Mouse (Mus musculus) CD4-positive naive resting alpha-beta T cell, adult 57 days (primary cell): ENCODE results near the gene 1810009A15Rik. TPM values are rescaled to one million over a fixed set of nuclear protein-coding genes. Genes with fewer than 3 reads are reported as not detected.

Experiments used
- total RNA-seq: library from RNA; stranded (reverse); gene quantifications from one replicate; pipeline ENCODE4 v1.2.4, GENCODE M21; 2023

The 1810009A15Rik gene
- 28.3 TPM for total RNA-seq

GRCm38 (mm10) chr19:8888511-8889385 lies at the start of gene 1810009A15Rik, which contains the start of gene Gm49416:
Gene 1810009A15Rik (plus strand): TSS chr19:8888853.
Gene Gm49416 (plus strand): TSS chr19:8888926.

GRCm38 (mm10) chr19:8839103-8839907 lies 49.3 kb upstream of the 1810009A15Rik start, which contains the start of gene Gng3:
Gene Gng3 (minus strand): TSS chr19:8839194.

GRCm38 (mm10) chr19:8850402-8850901 lies 38.2 kb upstream of the 1810009A15Rik start, which contains the start of gene Lrrn4cl:
Gene Lrrn4cl (plus strand): TSS chr19:8850768.

GRCm38 (mm10) chr19:8871267-8872186 lies 17.1 kb upstream of the 1810009A15Rik start, which contains the start of gene Ubxn1:
Gene Ubxn1 (plus strand): TSS chr19:8871496.

GRCm38 (mm10) chr19:8880311-8881033 lies 8.2 kb upstream of the 1810009A15Rik start, which contains the start of gene Uqcc3:
Gene Uqcc3 (minus strand): TSS chr19:8880923.

GRCm38 (mm10) chr19:8883616-8884015 lies 5.0 kb upstream of the 1810009A15Rik start, which contains the start of the genes Lbhd1 and Gm49403:
Gene Lbhd1 (plus strand): TSS chr19:8883732.
Gene Gm49403 (plus strand): TSS chr19:8883930.

GRCm38 (mm10) chr19:8892829-8893766 lies 4.4 kb downstream of the 1810009A15Rik start, which contains the start of gene Ints5:
Gene Ints5 (plus strand): TSS chr19:8893005.

GRCm38 (mm10) chr19:8897865-8898495 lies 9.3 kb downstream of the 1810009A15Rik start, which contains the start of gene Ganab:
Gene Ganab (plus strand): TSS chr19:8898071.

GRCm38 (mm10) chr19:8920073-8920736 lies 31.6 kb downstream of the 1810009A15Rik start, which contains the start of gene B3gat3:
Gene B3gat3 (plus strand): TSS chr19:8920374.

GRCm38 (mm10) chr19:8929224-8930088 lies 40.8 kb downstream of the 1810009A15Rik start, which contains the start of the genes Rom1 and Eml3:
Gene Rom1 (minus strand): TSS chr19:8929356.
Gene Eml3 (plus strand): TSS chr19:8929552.

Other genes with a start within 250 kb of the 1810009A15Rik start
- gene Chrm1, start 225.1 kb upstream of the 1810009A15Rik start, total RNA-seq = not detected
- gene Slc3a2, start 165.5 kb upstream of the 1810009A15Rik start, total RNA-seq = 174 TPM
- gene Wdr74, start 153.0 kb upstream of the 1810009A15Rik start, total RNA-seq = 92.0 TPM
- gene 1700092M07Rik, start 148.1 kb upstream of the 1810009A15Rik start, total RNA-seq = 7.7 TPM
- gene Stx5a, start 147.4 kb upstream of the 1810009A15Rik start, total RNA-seq = 251 TPM
- gene Nxf1, start 131.8 kb upstream of the 1810009A15Rik start, total RNA-seq = 533 TPM
- 39.0 TPM for gene Tmem223, start 117.9 kb upstream of the 1810009A15Rik start, total RNA-seq
- 68.8 TPM for gene Tmem179b, start 114.4 kb upstream of the 1810009A15Rik start, total RNA-seq
- gene Taf6l, start 102.4 kb upstream of the 1810009A15Rik start, total RNA-seq = 10.7 TPM
- 62.8 TPM for gene Polr2g, start 90.3 kb upstream of the 1810009A15Rik start, total RNA-seq
- gene Zbtb3, start 86.3 kb upstream of the 1810009A15Rik start, total RNA-seq = 0.77 TPM
- 25.7 TPM for gene Ttc9c, start 69.5 kb upstream of the 1810009A15Rik start, total RNA-seq
- 104 TPM for gene Hnrnpul2, start 68.8 kb upstream of the 1810009A15Rik start, total RNA-seq
- gene AC129217.1, start 59.1 kb upstream of the 1810009A15Rik start, total RNA-seq = 8.5 TPM
- 39.8 TPM for gene Bscl2, start 51.4 kb upstream of the 1810009A15Rik start, total RNA-seq
- not detected for gene Gng3, start 49.7 kb upstream of the 1810009A15Rik start, total RNA-seq
- 1.0 TPM for gene Lrrn4cl, start 38.1 kb upstream of the 1810009A15Rik start, total RNA-seq
- 118 TPM for gene Ubxn1, start 17.4 kb upstream of the 1810009A15Rik start, total RNA-seq
- 36.8 TPM for gene Uqcc3, start 7.9 kb upstream of the 1810009A15Rik start, total RNA-seq
- gene Lbhd1, start 5.1 kb upstream of the 1810009A15Rik start, total RNA-seq = 15.5 TPM
- gene Gm49403, start 4.9 kb upstream of the 1810009A15Rik start, total RNA-seq = not detected
- gene Gm49416, start 73 bp downstream of the 1810009A15Rik start, total RNA-seq = not detected
- gene Ints5, start 4.2 kb downstream of the 1810009A15Rik start, total RNA-seq = 21.0 TPM
- 133 TPM for gene Ganab, start 9.2 kb downstream of the 1810009A15Rik start, total RNA-seq
- gene B3gat3, start 31.5 kb downstream of the 1810009A15Rik start, total RNA-seq = 47.9 TPM
- gene Rom1, start 40.5 kb downstream of the 1810009A15Rik start, total RNA-seq = 4.2 TPM
- 81.1 TPM for gene Eml3, start 40.7 kb downstream of the 1810009A15Rik start, total RNA-seq
- 190 TPM for gene Mta2, start 53.0 kb downstream of the 1810009A15Rik start, total RNA-seq
- 37.9 TPM for gene Tut1, start 65.0 kb downstream of the 1810009A15Rik start, total RNA-seq
- gene Eef1g, start 78.2 kb downstream of the 1810009A15Rik start, total RNA-seq = 593 TPM
- 73.0 TPM for gene Ahnak, start 100.4 kb downstream of the 1810009A15Rik start, total RNA-seq
- not detected for gene Scgb1a1, start 199.1 kb downstream of the 1810009A15Rik start, total RNA-seq
- gene Asrgl1, start 246.8 kb downstream of the 1810009A15Rik start, total RNA-seq = 10.7 TPM